Mouse (Mus musculus): ENCODE data around the gene Srgap3.

The Srgap3 gene

DNA sequence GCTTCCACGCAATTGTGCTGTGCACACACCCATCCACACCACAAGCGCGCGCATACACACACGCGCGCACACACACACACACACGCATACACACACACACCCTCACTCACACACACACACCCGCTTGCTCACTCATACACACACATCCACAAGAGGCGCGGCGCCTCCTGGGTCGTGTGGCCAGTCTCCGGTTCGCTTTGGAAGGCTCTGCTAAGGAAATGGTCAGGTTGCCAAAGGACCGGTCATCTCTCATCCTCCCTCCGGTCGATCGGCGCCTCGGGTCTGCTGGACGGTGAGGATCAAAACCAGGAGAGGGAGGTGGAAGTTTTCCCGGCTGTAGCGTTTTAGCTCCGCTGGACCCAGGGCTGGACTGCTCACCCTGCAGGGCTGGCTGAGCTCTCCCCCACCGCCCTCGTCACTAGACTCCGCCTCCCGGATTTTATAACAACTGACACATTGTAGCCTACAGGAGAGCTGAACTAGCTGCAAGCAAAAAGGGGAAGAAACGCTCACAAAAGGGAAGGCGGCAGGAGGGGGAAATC is at the start of gene Srgap3:
Gene Srgap3, minus strand, starts transcription at position 372 of the 542 bp plus-strand sequence.
- DNase-seq (ENCODE audit: low read depth, low spot score) = peak; percentile 66

GRCm38 (mm10) chr6:112995708-112996107 is 48.6 kb upstream of the Srgap3 start:
- DNase-seq (ENCODE audit: low read depth, low spot score) = peak; percentile 47

- DNase-seq (ENCODE audit: low read depth, low spot score) = no peak
Measured at GRCm38 (mm10) chr6:112990119-112990518, 43.1 kb upstream of the Srgap3 start.

GRCm38 (mm10) chr6:112985362-112986314 is 38.6 kb upstream of the Srgap3 start:
- DNase-seq (ENCODE audit: low read depth, low spot score) = no peak

GRCm38 (mm10) chr6:112982241-112982640 is 35.2 kb upstream of the Srgap3 start:
- DNase-seq (ENCODE audit: low read depth, low spot score) = peak; percentile 89

DNA sequence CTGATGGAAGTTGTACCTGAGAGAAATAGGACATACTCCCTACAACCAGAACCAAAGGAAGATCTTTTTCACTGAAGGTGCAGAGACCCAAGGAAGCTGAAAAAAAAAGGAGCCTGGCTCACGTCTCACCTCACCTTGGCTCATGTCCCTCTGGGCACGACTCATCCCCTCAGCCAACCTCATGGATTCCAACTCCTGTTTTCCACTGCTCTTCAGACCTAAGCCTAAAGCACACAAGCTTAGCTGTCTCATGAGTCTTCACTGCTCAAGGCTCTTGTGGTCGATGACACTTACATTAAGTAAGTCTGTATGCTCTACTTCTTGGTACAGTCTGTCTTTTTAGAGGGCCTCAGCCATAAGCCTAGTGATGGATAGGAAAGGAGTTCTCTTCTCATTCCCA is 31.9 kb upstream of the Srgap3 start:
- DNase-seq (ENCODE audit: low read depth, low spot score) = no peak

DNA sequence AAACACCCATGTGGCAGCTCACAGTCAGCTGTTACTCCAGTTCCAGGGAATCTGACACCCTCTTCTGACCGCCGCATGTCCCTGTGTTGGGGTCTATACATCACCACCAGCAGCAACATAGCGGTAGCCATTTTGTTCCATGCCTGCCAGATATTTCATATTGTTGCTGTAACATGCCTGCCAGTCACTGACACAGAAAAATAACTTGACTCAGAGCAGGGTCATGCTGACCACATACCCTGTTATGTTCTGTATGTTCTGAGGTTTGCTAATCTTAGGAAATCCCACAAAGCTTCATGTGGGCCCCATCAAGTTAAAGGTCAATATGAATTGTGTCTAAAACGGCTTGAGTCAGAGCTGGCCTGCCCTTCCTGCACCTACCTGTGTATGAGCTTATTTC is 30.2 kb upstream of the Srgap3 start:
- DNase-seq (ENCODE audit: low read depth, low spot score) = no peak

GRCm38 (mm10) chr6:112976541-112976940 is 29.5 kb upstream of the Srgap3 start:
- DNase-seq (ENCODE audit: low read depth, low spot score) = no peak

DNA sequence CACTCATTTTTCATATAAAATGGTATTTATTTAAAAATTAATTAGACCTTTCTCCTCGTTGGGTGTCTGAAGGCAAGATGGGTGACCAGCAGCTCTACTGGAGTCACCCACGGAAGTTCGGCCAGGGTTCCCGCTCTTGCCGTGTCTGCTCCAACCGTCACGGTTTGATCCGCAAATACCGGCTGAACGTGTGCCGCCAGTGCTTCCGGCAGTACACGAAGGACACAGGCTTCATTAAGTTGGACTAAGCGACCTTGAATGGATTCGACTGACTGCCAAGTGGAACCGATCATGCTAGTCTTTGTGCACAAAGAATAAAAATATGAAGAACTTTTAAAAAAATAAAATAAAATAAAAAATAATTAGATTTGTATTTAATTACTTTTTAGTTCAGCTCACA is 29.1 kb upstream of the Srgap3 start:
- no peak for DNase-seq (ENCODE audit: low read depth, low spot score)

- peak; percentile 45 for DNase-seq (ENCODE audit: low read depth, low spot score)
Measured at GRCm38 (mm10) chr6:112973786-112974720, 27.0 kb upstream of the Srgap3 start.

GRCm38 (mm10) chr6:112972858-112973631 is 26.0 kb upstream of the Srgap3 start:
- no peak for DNase-seq (ENCODE audit: low read depth, low spot score)

DNA sequence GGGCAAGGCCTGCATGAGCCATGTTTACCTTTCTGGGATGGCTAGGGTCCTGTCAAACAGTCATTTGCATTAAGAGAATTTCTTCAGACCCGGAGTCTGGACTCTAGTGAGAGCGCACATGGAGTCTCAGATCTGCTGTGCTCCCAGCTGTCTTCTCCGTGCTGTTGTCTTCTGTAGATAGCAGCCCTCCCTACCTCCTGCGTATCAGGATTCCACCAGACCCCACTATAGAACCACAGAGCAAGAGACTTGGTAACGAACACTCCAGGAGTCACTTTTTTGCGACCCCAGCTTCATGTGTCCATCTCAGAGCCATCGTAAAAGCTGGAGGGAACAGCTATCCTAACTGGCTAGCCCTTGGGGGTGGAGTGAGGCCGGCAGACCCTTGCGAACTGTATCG is 25.1 kb upstream of the Srgap3 start:
- no peak for DNase-seq (ENCODE audit: low read depth, low spot score)

GRCm38 (mm10) chr6:112971116-112971768 is 24.2 kb upstream of the Srgap3 start:
- DNase-seq (ENCODE audit: low read depth, low spot score) = no peak

GRCm38 (mm10) chr6:112967359-112967758 is 20.3 kb upstream of the Srgap3 start:
- no peak for DNase-seq (ENCODE audit: low read depth, low spot score)

GRCm38 (mm10) chr6:112958360-112958759 is 11.3 kb upstream of the Srgap3 start:
- DNase-seq (ENCODE audit: low read depth, low spot score) = no peak

- no peak for DNase-seq (ENCODE audit: low read depth, low spot score)
Measured at GRCm38 (mm10) chr6:112957583-112958280, 10.7 kb upstream of the Srgap3 start.

DNA sequence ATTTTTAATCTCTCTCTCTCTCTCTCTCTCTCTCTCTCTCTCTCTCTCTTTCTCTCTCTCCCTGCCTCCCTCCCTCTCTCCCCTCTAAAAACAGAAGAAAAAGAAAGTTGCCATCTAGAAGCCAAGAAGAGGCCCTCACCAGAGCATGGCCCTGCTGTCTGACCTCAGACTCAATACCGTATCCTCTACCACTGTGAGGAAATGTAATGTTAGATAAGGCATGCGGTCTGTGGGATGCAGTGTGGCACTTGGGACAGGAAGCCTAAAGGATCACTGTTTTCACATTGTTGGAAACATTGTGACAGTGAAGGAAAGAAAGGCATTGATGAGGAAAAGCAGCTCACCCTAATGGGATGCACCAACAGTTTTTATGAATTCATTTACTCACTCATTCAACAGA is 8.7 kb upstream of the Srgap3 start:
- no peak for DNase-seq (ENCODE audit: low read depth, low spot score)

- no peak for DNase-seq (ENCODE audit: low read depth, low spot score)
Measured at GRCm38 (mm10) chr6:112953905-112954304, 6.8 kb upstream of the Srgap3 start.

DNA sequence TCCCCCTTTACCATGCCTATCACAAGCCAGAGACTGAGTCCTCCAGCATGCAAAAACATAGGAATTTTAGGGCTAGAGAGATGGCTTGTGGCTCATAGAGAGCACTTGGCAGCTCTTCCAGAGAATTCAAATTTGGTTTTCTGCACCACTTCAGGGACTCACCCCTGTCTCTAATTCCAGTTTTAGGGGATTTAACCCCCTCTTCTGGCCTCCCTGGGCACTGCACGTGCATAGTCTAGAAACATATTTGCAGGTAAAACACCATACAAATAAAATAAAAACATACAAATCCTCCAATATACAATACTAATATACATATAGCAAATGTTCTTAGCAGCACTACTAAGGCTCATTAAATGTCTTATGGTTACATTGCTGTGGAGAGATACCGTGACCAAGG is 4.2 kb upstream of the Srgap3 start:
- peak; percentile 57 for DNase-seq (ENCODE audit: low read depth, low spot score)

Data from ZHBTc4 (cell line).